Mouse (Mus musculus): ENCODE results near the gene Ppil2. TPM values are rescaled to one million over a fixed set of nuclear protein-coding genes. Genes with fewer than 3 reads are reported as not detected.

Ppil2 gene
- total and polyA plus RNA-seq, 2 experiments from 2014 or later: 98.4 to 106 TPM

GRCm38 (mm10) chr16:17146772-17147235 is 35.7 kb upstream of the Ppil2 start, which contains the start of gene Ccdc116:
TSS of gene Ccdc116 (minus strand) at chr16:17147229.
- Histone ChIP-seq H3K36me3 (ENCODE audit: insufficient read depth, low read length) (no peaks in the 10 kb centered on the region), H3K4me1 (ENCODE audit: insufficient read depth, low read length) (peaks cover 5% of the 10 kb centered on the region; the same call in 1 of the 2 replicates), H3K4me2 (ENCODE audit: low read depth, low read length) (peak within 1 kb of the TSS; percentile 92), H3K9me3 (ENCODE audit: low read length) (no peaks in the 10 kb centered on the region), H3K27me3 (ENCODE audit: insufficient read depth, low read length) (no peaks in the 10 kb centered on the region), H3K9ac (replicated peaks; ENCODE audit: low read length) (peak within 1 kb of the TSS; percentile 63), H3K4me3 (ENCODE audit: low read length) (peak within 1 kb of the TSS; percentile 64), H3K27ac (peak within 1 kb of the TSS; percentile 74)
- peak; percentile 89 for ATAC-seq
- 0% methylated on average over 28 of the region's 34 CpGs for WGBS
- TF ChIP-seq CTCF (IDR thresholded peaks at IDR 0.05; ENCODE audit: low read depth): peak; percentile 75
- DNase-seq (ENCODE audit: low spot score): peak; percentile 95

DNA sequence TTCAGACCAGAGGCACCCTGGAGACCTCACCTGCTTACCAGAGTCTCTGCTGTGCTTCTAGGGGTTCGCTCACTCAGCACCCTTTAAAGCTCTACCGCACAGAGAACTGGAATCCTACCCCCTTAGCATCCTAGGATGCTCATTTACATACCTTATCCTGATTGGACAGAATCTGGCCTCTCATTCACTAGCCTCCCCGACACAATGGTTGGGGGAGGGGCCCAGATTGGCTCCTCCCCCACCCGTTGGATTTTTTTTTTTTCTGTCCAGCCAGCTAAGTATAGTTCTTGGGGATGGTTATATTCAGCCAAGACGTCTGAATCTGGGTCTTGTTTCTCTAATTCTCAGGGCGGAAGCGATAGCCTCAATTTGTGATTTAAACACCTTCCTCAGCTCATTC is 33.3 kb upstream of the Ppil2 start, which contains the start of gene Ydjc:
TSS of gene Ydjc (plus strand) at position 283 of the 400 bp plus-strand sequence.
- DNase-seq (ENCODE audit: low spot score): no peak
- no peak within 1 kb of the TSS for H3K4me2 ChIP-seq (ENCODE audit: low read depth, low read length)
- 21% methylated on average over 7 of the region's 7 CpGs for WGBS

DNA sequence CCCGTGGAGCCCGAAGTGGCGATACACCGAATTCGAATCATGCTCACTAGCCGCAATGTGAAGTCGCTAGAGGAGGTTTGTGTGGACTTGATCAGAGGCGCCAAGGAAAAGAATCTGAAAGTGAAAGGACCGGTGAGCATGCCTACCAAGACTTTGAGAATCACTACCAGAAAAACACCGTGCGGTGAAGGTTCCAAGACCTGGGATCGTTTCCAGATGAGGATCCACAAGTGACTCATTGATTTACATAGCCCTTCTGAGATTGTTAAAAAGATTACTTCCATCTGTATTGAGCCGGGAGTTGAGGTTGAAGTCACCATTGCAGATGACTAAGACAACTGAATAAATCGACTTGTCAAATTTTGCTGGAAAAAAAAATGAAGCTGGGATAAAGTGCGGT is 26.3 kb upstream of the Ppil2 start:
- 93% methylated on average over 15 of the region's 15 CpGs for WGBS
- no peak for TF ChIP-seq CTCF (IDR thresholded peaks at IDR 0.05; ENCODE audit: low read depth)
- no peaks in the 10 kb centered on the region for H3K9me3 ChIP-seq (ENCODE audit: low read length)
- DNase-seq (ENCODE audit: low spot score) (no peak), ATAC-seq (no peak)
- H3K4me2 ChIP-seq (ENCODE audit: low read depth, low read length): no peak overlapping the region
- H3K27ac ChIP-seq: no peak overlapping the region
- no peak overlapping the region for H3K4me3 ChIP-seq (ENCODE audit: low read length)
- H3K36me3 ChIP-seq (ENCODE audit: insufficient read depth, low read length): no peaks in the 10 kb centered on the region
- 0 out of 2 replicates have a peak, but pooled peaks cover 4% of the 10 kb centered on the region for H3K4me1 ChIP-seq (ENCODE audit: insufficient read depth, low read length)
- no peak overlapping the region for H3K9ac ChIP-seq (replicated peaks; ENCODE audit: low read length)
- H3K27me3 ChIP-seq (ENCODE audit: insufficient read depth, low read length): no peaks in the 10 kb centered on the region

More for the DNA sequence above, 33.3 kb upstream of the Ppil2 start, which contains the start of gene Ydjc:
- no peaks in the 10 kb centered on the region for H3K9me3 ChIP-seq (ENCODE audit: low read length)
- ATAC-seq: no peak
- H3K9ac ChIP-seq (replicated peaks; ENCODE audit: low read length): no peak within 1 kb of the TSS
- no peaks in the 10 kb centered on the region for H3K36me3 ChIP-seq (ENCODE audit: insufficient read depth, low read length)
- H3K4me1 ChIP-seq (ENCODE audit: insufficient read depth, low read length): peaks cover 5% of the 10 kb centered on the region; the same call in 1 of the 2 replicates
- H3K27me3 ChIP-seq (ENCODE audit: insufficient read depth, low read length): no peaks in the 10 kb centered on the region
- no peak within 1 kb of the TSS for H3K4me3 ChIP-seq (ENCODE audit: low read length)
- no peak for TF ChIP-seq CTCF (IDR thresholded peaks at IDR 0.05; ENCODE audit: low read depth)
- no peak within 1 kb of the TSS for H3K27ac ChIP-seq

DNA sequence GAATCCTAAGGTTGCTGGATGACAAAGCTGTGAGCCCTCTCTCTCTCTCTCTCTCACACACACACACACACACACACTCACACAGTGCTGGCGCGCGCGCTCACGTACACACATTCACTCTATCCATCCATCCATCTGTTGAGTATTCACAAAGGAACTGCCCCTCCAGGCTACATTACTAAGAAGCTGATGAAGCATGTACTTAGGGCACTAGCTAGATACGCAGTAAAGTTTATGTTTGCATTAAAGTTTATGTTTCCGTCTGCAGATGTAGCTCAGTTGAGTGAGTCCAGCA is 21.8 kb upstream of the Ppil2 start:
- H3K9me3 ChIP-seq (ENCODE audit: low read length): no peaks in the 10 kb centered on the region

GRCm38 (mm10) chr16:17132089-17132905 is 21.2 kb upstream of the Ppil2 start, which contains the start of gene Sdf2l1:
TSS of gene Sdf2l1 (minus strand) at chr16:17132383.
- peak within 1 kb of the TSS; percentile 100 for H3K4me2 ChIP-seq (ENCODE audit: low read depth, low read length)
- WGBS: 0% methylated on average over 47 of the region's 47 CpGs
- ATAC-seq (peak; percentile 99), DNase-seq (ENCODE audit: low spot score) (peak; percentile 97)
- H3K4me1 ChIP-seq (ENCODE audit: insufficient read depth, low read length): peaks cover 9% of the 10 kb centered on the region; the same call in 1 of the 2 replicates
- no peaks in the 10 kb centered on the region for H3K27me3 ChIP-seq (ENCODE audit: insufficient read depth, low read length)
- H3K9me3 ChIP-seq (ENCODE audit: low read length): no peaks in the 10 kb centered on the region
- H3K27ac ChIP-seq: peak within 1 kb of the TSS; percentile 64; the same call in 1 of the 2 replicates
- peak within 1 kb of the TSS; percentile 46 for H3K9ac ChIP-seq (replicated peaks; ENCODE audit: low read length)
- peak; percentile 63 for TF ChIP-seq CTCF (IDR thresholded peaks at IDR 0.05; ENCODE audit: low read depth)
- H3K4me3 ChIP-seq (ENCODE audit: low read length): peak within 1 kb of the TSS; percentile 77
- H3K36me3 ChIP-seq (ENCODE audit: insufficient read depth, low read length): no peaks in the 10 kb centered on the region

More for the DNA sequence above, 21.8 kb upstream of the Ppil2 start:
- no peak for TF ChIP-seq CTCF (IDR thresholded peaks at IDR 0.05; ENCODE audit: low read depth)
- H3K9ac ChIP-seq (replicated peaks; ENCODE audit: low read length): no peak overlapping the region; the same call in 1 of the 2 replicates
- no peak overlapping the region for H3K27ac ChIP-seq
- H3K36me3 ChIP-seq (ENCODE audit: insufficient read depth, low read length): no peaks in the 10 kb centered on the region
- no peaks in the 10 kb centered on the region for H3K27me3 ChIP-seq (ENCODE audit: insufficient read depth, low read length)
- DNase-seq (ENCODE audit: low spot score) (no peak), ATAC-seq (no peak)
- peaks cover 9% of the 10 kb centered on the region; the same call in 1 of the 2 replicates for H3K4me1 ChIP-seq (ENCODE audit: insufficient read depth, low read length)
- WGBS: 43% methylated on average over 7 of the region's 7 CpGs
- peak overlapping the region; percentile 100 for H3K4me2 ChIP-seq (ENCODE audit: low read depth, low read length)
- peak overlapping the region; percentile 77 for H3K4me3 ChIP-seq (ENCODE audit: low read length)

DNA sequence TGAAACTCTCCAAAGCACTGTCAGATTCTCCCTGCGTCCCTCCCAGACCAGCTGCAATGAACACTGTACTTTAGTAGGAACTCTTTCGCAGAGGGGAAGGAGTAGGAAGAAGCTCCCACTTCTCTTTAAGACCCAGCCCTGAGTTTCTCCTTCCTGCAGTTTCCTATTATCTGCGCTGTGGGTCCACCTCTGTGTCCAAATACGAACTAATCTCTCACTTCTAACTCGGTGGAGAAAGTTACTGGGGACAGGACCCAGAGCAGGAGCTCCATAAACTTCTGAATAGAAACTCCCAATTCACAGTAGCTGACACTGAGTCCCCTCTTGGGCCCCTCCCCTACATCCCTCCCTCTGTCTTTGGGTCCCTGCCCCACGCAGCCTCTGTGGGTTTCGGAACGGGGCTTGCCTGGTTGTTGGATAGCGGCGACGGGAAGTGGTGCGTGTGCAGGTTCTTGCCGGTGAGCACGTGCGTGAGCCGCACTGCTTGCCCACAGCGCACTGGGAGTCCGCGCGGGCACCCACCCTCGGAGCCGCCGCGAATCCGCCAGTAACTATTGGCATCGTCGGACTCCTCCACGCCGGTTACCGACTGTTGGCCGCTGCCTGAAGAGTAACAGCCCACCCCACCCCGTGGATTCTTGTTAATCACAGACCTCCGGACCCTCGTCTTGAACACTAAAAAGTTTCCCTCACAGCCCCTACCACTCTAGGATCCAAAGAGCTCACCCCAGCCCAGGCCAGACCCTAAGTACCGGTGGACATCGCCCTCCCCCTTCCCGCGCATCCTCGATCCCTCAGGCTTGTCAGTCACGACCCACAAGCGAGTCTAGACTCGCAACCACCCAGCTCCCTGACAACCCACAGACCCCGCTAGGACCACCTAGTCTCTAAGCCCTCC is 20.4 kb upstream of the Ppil2 start:
- peak overlapping the region; percentile 77 for H3K4me3 ChIP-seq (ENCODE audit: low read length)
- no peak for TF ChIP-seq CTCF (IDR thresholded peaks at IDR 0.05; ENCODE audit: low read depth)
- peaks cover 9% of the 10 kb centered on the region; the same call in 1 of the 2 replicates for H3K4me1 ChIP-seq (ENCODE audit: insufficient read depth, low read length)
- no peaks in the 10 kb centered on the region for H3K27me3 ChIP-seq (ENCODE audit: insufficient read depth, low read length)
- H3K4me2 ChIP-seq (ENCODE audit: low read depth, low read length): peak overlapping the region; percentile 100
- no peaks in the 10 kb centered on the region for H3K36me3 ChIP-seq (ENCODE audit: insufficient read depth, low read length)
- peak overlapping the region; percentile 46 for H3K9ac ChIP-seq (replicated peaks; ENCODE audit: low read length)
- 4% methylated on average over 43 of the region's 43 CpGs for WGBS
- H3K9me3 ChIP-seq (ENCODE audit: low read length): no peaks in the 10 kb centered on the region
- peak overlapping the region; percentile 64; the same call in 1 of the 2 replicates for H3K27ac ChIP-seq
- ATAC-seq (peak; percentile 1; the same call in 1 of the 2 replicates), DNase-seq (ENCODE audit: low spot score) (no peak)

Data from hindbrain, postnatal 0 days (tissue).